Mouse (Mus musculus): Measurements from ENCODE around the gene Cenpc1. TPM values are rescaled to one million over a fixed set of nuclear protein-coding genes. Genes with fewer than 3 reads are reported as not detected.

The Cenpc1 gene
- polyA plus RNA-seq, 1 experiment from 2014 or later: 36.3 TPM

GRCm38 (mm10) chr5:85986734-85987515, 78.5 kb downstream of the Cenpc1 start:
- no peak for ATAC-seq

GRCm38 (mm10) chr5:85977646-85978426, 87.5 kb downstream of the Cenpc1 start:
- DNase-seq (ENCODE audit: low spot score) (no peak), ATAC-seq (no peak)
- Histone ChIP-seq H3K4me1 (ENCODE audit: control insufficient read depth, insufficient read depth, low read length) (no peaks in the 10 kb centered on the region), H3K27me3 (replicated peaks; ENCODE audit: control insufficient read depth, insufficient read depth, low read length) (no peaks in the 10 kb centered on the region), H3K36me3 (ENCODE audit: control insufficient read depth, insufficient read depth, low read length) (no peaks in the 10 kb centered on the region), H3K4me3 (ENCODE audit: low read depth, low read length) (no peak overlapping the region), H3K9me3 (replicated peaks; ENCODE audit: control insufficient read depth, low read length) (no peaks in the 10 kb centered on the region), H3K4me2 (ENCODE audit: low read length) (no peak overlapping the region), H3K27ac (ENCODE audit: low read depth, low read length) (no peak overlapping the region), H3K9ac (ENCODE audit: low read length) (no peak overlapping the region)
- 73% methylated on average over 8 of the region's 8 CpGs for WGBS

More at GRCm38 (mm10) chr5:85986734-85987515, 78.5 kb downstream of the Cenpc1 start:
- Histone ChIP-seq H3K4me2 (ENCODE audit: low read length) (no peak overlapping the region), H3K36me3 (ENCODE audit: control insufficient read depth, insufficient read depth, low read length) (no peaks in the 10 kb centered on the region), H3K9ac (ENCODE audit: low read length) (no peak overlapping the region), H3K4me3 (ENCODE audit: low read depth, low read length) (no peak overlapping the region), H3K27ac (ENCODE audit: low read depth, low read length) (no peak overlapping the region), H3K9me3 (replicated peaks; ENCODE audit: control insufficient read depth, low read length) (no peaks in the 10 kb centered on the region), H3K4me1 (ENCODE audit: control insufficient read depth, insufficient read depth, low read length) (no peaks in the 10 kb centered on the region), H3K27me3 (replicated peaks; ENCODE audit: control insufficient read depth, insufficient read depth, low read length) (no peaks in the 10 kb centered on the region)
- WGBS: 85% methylated on average over 4 of the region's 4 CpGs
- no peak for DNase-seq (ENCODE audit: low spot score)

DNA sequence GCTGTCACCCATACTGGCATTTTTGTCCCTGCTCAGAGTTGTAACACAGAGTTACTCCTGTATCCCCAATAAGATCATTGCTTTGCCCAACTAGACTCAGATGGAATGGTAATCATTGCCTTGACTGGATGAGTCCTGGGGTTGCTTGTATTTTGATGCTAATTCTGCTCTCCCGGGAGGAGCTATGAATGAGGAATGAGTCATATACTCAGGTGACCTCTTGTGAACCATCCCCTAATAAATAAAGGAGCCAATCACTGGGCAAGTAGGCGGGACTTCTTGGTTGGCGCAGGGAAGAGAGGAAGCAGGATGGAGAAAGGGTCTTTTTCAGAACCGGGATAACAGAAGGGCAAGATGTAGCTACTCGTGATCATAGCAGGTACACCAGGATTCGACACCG, 102.6 kb downstream of the Cenpc1 start:
- H3K9me3 ChIP-seq (replicated peaks; ENCODE audit: control insufficient read depth, low read length): no peaks in the 10 kb centered on the region
- 81% methylated on average over 7 of the region's 7 CpGs for WGBS
- no peak overlapping the region for H3K9ac ChIP-seq (ENCODE audit: low read length)
- H3K27ac ChIP-seq (ENCODE audit: low read depth, low read length): no peak overlapping the region
- H3K4me3 ChIP-seq (ENCODE audit: low read depth, low read length): no peak overlapping the region
- ATAC-seq (no peak), DNase-seq (ENCODE audit: low spot score) (no peak)
- no peaks in the 10 kb centered on the region for H3K4me1 ChIP-seq (ENCODE audit: control insufficient read depth, insufficient read depth, low read length)
- no peaks in the 10 kb centered on the region for H3K27me3 ChIP-seq (replicated peaks; ENCODE audit: control insufficient read depth, insufficient read depth, low read length)
- H3K36me3 ChIP-seq (ENCODE audit: control insufficient read depth, insufficient read depth, low read length): no peaks in the 10 kb centered on the region
- H3K4me2 ChIP-seq (ENCODE audit: low read length): no peak overlapping the region

Other genes starting within 250 kb of the Cenpc1 start
- gene Stap1, start 6.2 kb upstream of the Cenpc1 start, polyA plus RNA-seq (2014; fragmentation: Nextera tagmentation; extraction: Ambion mirVana): 0.12 and 0.14 TPM in 2 replicates
- 18.9 and 25.9 TPM in 2 replicates for gene Uba6, start 107.2 kb upstream of the Cenpc1 start, polyA plus RNA-seq (2014; fragmentation: Nextera tagmentation; extraction: Ambion mirVana)
- gene Gnrhr, start 132.3 kb upstream of the Cenpc1 start, polyA plus RNA-seq (2014; fragmentation: Nextera tagmentation; extraction: Ambion mirVana): not detected in 2 replicates
- not detected in 2 replicates for gene Tmprss11c, start 223.7 kb upstream of the Cenpc1 start, polyA plus RNA-seq (2014; fragmentation: Nextera tagmentation; extraction: Ambion mirVana)

Measured in forebrain, embryonic 14.5 days (tissue).